Mouse (Mus musculus) gastrocnemius, postnatal 4 days (tissue): Measurements from ENCODE around the gene Ceacam9. TPM values are rescaled to one million over a fixed set of nuclear protein-coding genes. Genes with fewer than 3 reads are reported as not detected.
A peak's percentile ranks its signal among the peaks of the same experiment; 100 is the strongest.
"Not testable (repeated sequence)": the region's sequence is repeated elsewhere in the genome, so short reads cannot be mapped to it uniquely, and the experiment has no call there.

Experiments
- DNase-seq, 2 experiments: peaks; one replicate each; pipeline ENCODE4 v3.0.0; 2021 to 2022; ENCODE audit warnings: low spot score in 2 of 2, mixed read lengths in 2 of 2
- long read RNA-seq, 2 experiments: library from polyadenylated mRNA; stranded (forward); transcript quantifications; one replicate each; pipeline ENCODE4 v2.0.0; 2021
- total RNA-seq, 2 experiments: library from RNA; stranded (reverse); gene quantifications; 2 replicates each; pipeline ENCODE4 v1.2.3; 2021

The Ceacam9 gene
- not detected for total RNA-seq
- long read RNA-seq, experiment 1: 0 reads
- long read RNA-seq, experiment 2: 0 reads

GRCm38 (mm10) chr7:16721629-16722028, at the start of gene Ceacam9:
TSS of gene Ceacam9 (plus strand) at chr7:16721929.
- DNase-seq: no peak

- no peak for DNase-seq
Measured at GRCm38 (mm10) chr7:16673823-16674222, 47.9 kb upstream of the Ceacam9 start.

- not testable (repeated sequence) for DNase-seq
Measured at GRCm38 (mm10) chr7:16674699-16675098, 47.0 kb upstream of the Ceacam9 start.

GRCm38 (mm10) chr7:16675605-16676004, 46.1 kb upstream of the Ceacam9 start, which contains the start of gene Ceacam15:
TSS of gene Ceacam15 (minus strand) at chr7:16675705.
- no peak for DNase-seq

- DNase-seq: not testable (repeated sequence)
Measured at GRCm38 (mm10) chr7:16680194-16680593, 41.5 kb upstream of the Ceacam9 start.

GRCm38 (mm10) chr7:16689196-16689595, 32.5 kb upstream of the Ceacam9 start:
- DNase-seq: no peak

GRCm38 (mm10) chr7:16695025-16695424, 26.7 kb upstream of the Ceacam9 start:
- DNase-seq: peak in 1 of 2 experiments; percentile 28

GRCm38 (mm10) chr7:16699042-16699441, 22.7 kb upstream of the Ceacam9 start:
- no peak for DNase-seq

GRCm38 (mm10) chr7:16700583-16700982, 21.1 kb upstream of the Ceacam9 start:
- DNase-seq: no peak

GRCm38 (mm10) chr7:16706385-16706784, 15.3 kb upstream of the Ceacam9 start:
- no peak for DNase-seq

GRCm38 (mm10) chr7:16708244-16708643, 13.5 kb upstream of the Ceacam9 start:
- DNase-seq: no peak

GRCm38 (mm10) chr7:16710604-16711003, 11.1 kb upstream of the Ceacam9 start:
- no peak for DNase-seq

- DNase-seq: no peak
Measured at GRCm38 (mm10) chr7:16712633-16713415, 8.9 kb upstream of the Ceacam9 start.

- not testable (repeated sequence) for DNase-seq
Measured at GRCm38 (mm10) chr7:16716456-16717152, 5.1 kb upstream of the Ceacam9 start.

GRCm38 (mm10) chr7:16722490-16722889, 761 bp downstream of the Ceacam9 start:
- DNase-seq: not testable (repeated sequence)

GRCm38 (mm10) chr7:16728596-16729348, 7.0 kb downstream of the Ceacam9 start:
- DNase-seq: peak; percentile 48 to 79

- not testable (repeated sequence) for DNase-seq
Measured at GRCm38 (mm10) chr7:16729563-16729962, 7.8 kb downstream of the Ceacam9 start.

- DNase-seq: no peak
Measured at GRCm38 (mm10) chr7:16730791-16731190, 9.1 kb downstream of the Ceacam9 start.

- no peak for DNase-seq
Measured at GRCm38 (mm10) chr7:16731893-16732422, 10.2 kb downstream of the Ceacam9 start.

- no peak for DNase-seq
Measured at GRCm38 (mm10) chr7:16737606-16738072, 15.9 kb downstream of the Ceacam9 start.

- DNase-seq: peak; percentile 86 to 96
Measured at GRCm38 (mm10) chr7:16738073-16738696, 16.5 kb downstream of the Ceacam9 start, which contains the start of gene Ap2s1. TSS of gene Ap2s1 (plus strand) at chr7:16738410.
